Mouse (Mus musculus): ENCODE results near the gene D17Wsu92e.
"Not testable (repeated sequence)": the region's sequence is repeated elsewhere in the genome, so short reads cannot be mapped to it uniquely, and the experiment has no call there.

Gene D17Wsu92e

DNA sequence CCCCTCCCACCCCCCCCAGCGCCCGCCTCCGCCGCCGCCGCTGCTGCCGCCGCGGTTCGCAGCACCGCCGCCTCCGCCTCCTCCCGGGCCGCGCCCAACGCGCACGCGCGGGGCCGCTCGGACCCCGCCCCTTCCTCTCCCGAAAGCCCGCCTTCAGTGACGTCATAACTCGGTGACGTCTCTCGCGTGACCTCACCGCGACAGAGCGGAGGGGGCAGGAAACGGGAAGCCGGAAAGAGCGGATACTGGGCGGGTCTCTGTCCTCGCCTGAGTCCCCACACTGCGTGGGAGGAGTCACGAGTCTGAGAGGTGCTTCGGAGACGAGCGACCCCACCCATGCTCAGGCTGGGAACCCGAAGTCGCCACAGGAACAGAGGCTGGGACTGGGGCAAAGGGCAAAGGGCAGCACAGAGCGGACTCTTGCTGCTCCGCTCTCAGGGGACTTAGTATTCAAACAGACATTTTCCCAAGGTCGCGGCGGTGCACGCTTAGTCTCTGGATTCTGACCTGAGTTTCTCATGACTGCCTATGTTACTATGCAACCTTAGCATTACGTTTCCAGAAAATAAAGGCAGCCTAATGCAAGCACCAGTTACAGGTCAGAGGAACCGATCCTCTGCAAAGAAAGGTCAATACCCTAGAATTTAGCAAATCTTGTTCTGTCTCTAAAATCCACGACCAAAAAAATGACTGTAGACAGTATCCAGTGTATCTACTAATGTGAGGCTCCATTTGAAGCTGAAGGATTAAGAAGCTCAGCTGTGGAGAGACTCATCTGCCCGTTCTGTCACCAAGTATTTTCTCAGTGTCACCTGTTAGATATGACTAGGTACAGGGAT is at the start of gene D17Wsu92e:
TSS of gene D17Wsu92e (minus strand) at position 81 of the 839 bp plus-strand sequence.
- peak; percentile 99 for DNase-seq (ENCODE audit: low read depth, low spot score)

GRCm38 (mm10) chr17:27866737-27867136 is 46.3 kb upstream of the D17Wsu92e start:
- DNase-seq (ENCODE audit: low read depth, low spot score), result no peak

DNA sequence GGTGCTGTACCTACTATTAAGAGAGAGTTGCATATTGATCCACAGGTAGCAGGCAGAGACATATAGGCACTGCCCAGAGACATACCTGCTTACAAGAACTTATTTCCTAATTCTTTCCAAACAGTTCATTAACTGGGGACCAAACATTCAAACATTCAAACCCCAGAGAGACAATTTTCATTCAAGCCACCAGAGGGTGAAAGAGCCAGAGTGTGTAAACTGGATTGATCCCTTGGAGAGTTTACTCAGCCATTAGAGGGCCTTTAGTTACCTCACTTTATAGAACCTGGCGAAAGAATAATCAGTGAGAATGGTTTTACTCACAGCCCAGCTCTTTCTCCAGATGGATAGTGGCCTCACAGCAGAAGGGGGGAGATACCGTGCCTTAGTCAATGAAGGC is 45.0 kb upstream of the D17Wsu92e start:
- no peak for DNase-seq (ENCODE audit: low read depth, low spot score)

DNA sequence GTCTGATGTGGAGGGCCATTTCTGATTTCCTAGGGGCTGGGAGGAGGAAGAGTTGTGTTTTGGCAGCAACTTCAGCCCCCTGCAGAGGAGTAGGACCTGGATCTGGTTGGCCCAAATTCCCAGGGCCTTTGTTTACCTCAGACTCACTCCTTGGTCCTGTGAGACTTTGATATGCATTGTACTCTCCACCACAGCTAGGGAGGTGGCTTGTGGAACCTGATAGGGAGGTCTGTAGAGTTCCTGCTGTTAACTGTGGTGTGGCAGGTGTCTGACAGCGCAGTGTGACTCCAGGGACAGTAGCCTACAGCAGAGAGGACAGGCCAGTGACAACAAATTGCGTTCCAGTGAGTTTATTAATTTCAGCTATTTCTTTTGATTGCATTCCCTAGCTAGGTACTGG is 38.7 kb upstream of the D17Wsu92e start:
- no peak for DNase-seq (ENCODE audit: low read depth, low spot score)

GRCm38 (mm10) chr17:27857649-27858475 is 37.4 kb upstream of the D17Wsu92e start:
- DNase-seq (ENCODE audit: low read depth, low spot score), result no peak

- no peak for DNase-seq (ENCODE audit: low read depth, low spot score)
Observed at GRCm38 (mm10) chr17:27856798-27857648, 36.6 kb upstream of the D17Wsu92e start.

GRCm38 (mm10) chr17:27856265-27856797 is 35.9 kb upstream of the D17Wsu92e start, which contains the start of gene Uhrf1bp1:
Gene Uhrf1bp1, plus strand, starts transcription at chr17:27856441.
- DNase-seq (ENCODE audit: low read depth, low spot score), result peak; percentile 88

- no peak for DNase-seq (ENCODE audit: low read depth, low spot score)
Observed at GRCm38 (mm10) chr17:27851076-27851475, 30.6 kb upstream of the D17Wsu92e start.

- DNase-seq (ENCODE audit: low read depth, low spot score), result no peak
Observed at GRCm38 (mm10) chr17:27848351-27848750, 27.9 kb upstream of the D17Wsu92e start.

GRCm38 (mm10) chr17:27839469-27840252 is 19.2 kb upstream of the D17Wsu92e start:
- DNase-seq (ENCODE audit: low read depth, low spot score), result peak; percentile 97

GRCm38 (mm10) chr17:27837850-27838249 is 17.4 kb upstream of the D17Wsu92e start, which contains the start of gene Snrpc:
Gene Snrpc, plus strand, starts transcription at chr17:27838150.
- DNase-seq (ENCODE audit: low read depth, low spot score), result not testable (repeated sequence)

DNA sequence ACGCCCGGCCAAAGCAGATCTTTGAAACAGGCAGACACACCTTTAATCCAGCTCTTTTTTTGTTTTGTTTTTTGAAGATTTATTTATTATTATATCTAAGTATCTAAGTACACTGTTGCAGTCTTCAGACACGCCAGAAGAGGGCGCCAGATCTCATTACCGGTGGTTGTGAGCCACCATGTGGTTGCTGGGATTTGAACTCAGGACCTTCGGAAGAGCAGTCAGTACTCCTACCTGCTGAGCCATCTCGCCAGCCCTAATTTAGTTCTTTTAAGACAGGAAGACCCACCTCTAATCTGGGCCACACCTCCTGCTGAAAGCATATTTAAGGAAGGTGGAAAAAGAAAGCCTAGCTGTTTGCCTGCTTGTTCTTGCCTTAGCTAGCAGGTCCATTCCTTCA is 10.0 kb upstream of the D17Wsu92e start:
- DNase-seq (ENCODE audit: low read depth, low spot score), result peak; percentile 44

DNA sequence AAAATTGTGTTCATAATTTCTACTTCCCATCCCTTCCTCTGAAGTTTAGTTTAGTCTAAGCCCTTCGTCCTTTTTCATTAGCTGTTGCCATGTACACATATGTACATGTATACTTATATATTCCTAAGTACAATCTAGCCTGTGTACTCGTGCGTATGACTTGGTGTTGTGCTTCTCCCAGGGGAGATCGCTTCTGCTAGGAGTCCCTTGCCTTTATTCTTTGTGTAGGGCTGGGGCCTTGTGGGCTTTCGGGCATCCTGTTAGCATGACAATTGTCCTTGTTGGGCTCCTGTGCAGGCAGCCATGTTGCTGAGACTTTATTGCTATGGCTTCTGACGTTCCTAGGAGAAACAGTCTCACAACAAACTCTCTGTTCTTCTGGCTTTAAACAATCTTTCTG is 7.1 kb upstream of the D17Wsu92e start:
- DNase-seq (ENCODE audit: low read depth, low spot score), result no peak

DNA sequence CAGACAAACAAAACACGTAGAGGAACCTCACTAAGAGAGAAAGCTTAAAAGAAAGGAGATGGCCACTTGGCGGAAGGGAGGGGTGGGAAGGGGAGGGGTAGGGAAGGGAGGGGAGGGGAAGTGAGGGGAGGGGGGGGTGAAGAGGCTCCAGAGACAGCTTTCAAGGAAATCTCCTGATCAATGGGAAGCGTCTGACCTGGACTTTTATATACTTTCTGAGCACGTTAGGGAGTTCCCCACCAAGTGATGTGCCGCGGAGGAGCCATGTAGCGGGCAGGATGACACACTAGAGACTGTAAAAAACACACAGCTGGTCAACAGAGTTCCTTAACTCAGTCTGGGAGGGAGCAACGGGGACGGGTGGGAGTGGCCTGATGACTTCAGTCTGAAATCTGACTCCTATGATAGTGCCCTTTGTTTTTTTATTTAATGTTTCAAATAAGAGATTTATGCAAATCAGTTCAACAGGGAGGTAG is 6.5 kb upstream of the D17Wsu92e start:
- DNase-seq (ENCODE audit: low read depth, low spot score), result peak; percentile 81

DNA sequence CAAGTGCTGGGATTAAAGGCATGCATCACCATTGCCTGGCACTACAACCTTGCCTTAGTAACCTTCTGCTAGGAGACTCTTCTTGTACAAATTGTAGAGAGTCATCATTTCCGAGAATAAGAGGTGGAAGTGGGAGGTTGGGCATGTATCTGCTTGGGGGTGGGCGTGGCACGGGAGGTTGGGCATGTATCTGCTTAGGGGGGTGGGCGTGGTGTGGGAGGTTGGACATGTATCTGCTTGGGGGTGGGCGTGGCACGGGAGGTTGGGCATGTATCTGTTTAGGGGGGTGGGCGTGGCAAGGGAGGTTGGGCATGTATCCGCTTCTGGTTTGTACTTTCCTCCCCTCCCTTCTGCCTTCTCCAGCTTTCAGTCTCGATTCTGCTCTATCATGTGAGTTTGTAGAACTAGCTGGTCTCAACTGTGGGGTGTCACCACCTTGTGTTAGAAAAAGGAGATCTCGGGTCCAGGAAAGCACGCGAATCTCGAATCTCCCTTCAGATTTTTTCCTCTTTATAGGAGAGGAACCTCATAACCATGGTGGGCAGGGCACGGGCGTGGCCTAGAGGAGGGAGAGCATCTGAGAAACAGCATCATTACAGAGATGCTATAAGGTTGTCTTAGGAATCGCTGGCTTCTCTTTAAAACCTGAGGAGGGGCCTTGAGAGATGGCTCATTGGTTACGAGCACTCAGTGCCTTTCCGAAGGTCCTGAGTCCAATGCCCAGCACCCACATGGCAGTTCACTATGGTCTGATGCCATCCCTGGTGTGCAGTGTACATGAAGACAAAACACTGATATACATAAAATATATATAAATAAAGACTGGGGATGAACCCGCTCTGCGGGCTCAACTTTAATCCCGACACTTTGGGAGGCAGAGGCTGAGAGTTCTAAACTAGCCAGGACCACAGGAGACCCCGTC is 5.8 kb upstream of the D17Wsu92e start:
- DNase-seq (ENCODE audit: low read depth, low spot score), result peak; percentile 97

DNA sequence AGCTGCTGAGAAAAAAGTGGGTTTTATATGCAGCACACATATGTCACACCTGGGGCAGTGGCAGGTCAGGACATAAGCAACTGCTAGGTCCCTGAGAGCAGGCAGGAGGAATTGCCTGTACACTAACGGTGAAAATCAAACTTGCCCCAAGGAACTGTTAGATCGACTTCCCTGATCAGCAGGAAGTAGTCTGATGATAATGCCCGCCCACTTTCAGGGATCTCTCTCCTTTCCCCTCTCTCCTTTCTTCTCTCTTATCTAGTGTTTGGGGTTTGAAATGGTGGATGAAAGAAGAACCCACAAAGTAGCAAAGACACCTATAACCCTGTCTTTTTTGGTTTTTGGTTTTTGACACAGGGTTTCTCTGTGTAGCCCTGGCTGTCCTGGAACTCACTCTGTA is 5.1 kb upstream of the D17Wsu92e start:
- peak; percentile 74 for DNase-seq (ENCODE audit: low read depth, low spot score)

GRCm38 (mm10) chr17:27824941-27825340 is 4.5 kb upstream of the D17Wsu92e start:
- peak; percentile 41 for DNase-seq (ENCODE audit: low read depth, low spot score)

GRCm38 (mm10) chr17:27823142-27823905 is 2.9 kb upstream of the D17Wsu92e start:
- DNase-seq (ENCODE audit: low read depth, low spot score), result no peak

All from CD4-positive helper T cell, adult 2 months (primary cell).